Mouse (Mus musculus) CH12.LX (cell line): ENCODE results near the gene Icmt. TPM values are rescaled to one million over a fixed set of nuclear protein-coding genes. Genes with fewer than 3 reads are reported as not detected.

Experiments
- DNase-seq: peaks from one replicate; pipeline ENCODE4 v3.0.0-alpha.2; 2013; ENCODE audit errors: extremely low read depth
- H3K27ac ChIP-seq: 2 replicates; pipeline ENCODE4 v1.5.1; 2012; ENCODE audit warnings: low read depth, mild to moderate bottlenecking, control low read depth, moderate library complexity; ENCODE audit not compliant: insufficient read depth
- H3K27me3 ChIP-seq: replicated peaks from 2 replicates; pipeline ENCODE3; 2012; ENCODE audit warnings: inconsistent platforms
- H3K36me3 ChIP-seq, 2 experiments: replicated peaks in 1 of 2; 2 replicates each; pipeline versions ENCODE3 to v1.6.1; 2012; ENCODE audit warnings: inconsistent platforms in 1 of 2, low read length in 1 of 2, mild to moderate bottlenecking in 1 of 2, mixed read lengths in 1 of 2, moderate library complexity in 1 of 2; ENCODE audit not compliant: control insufficient read depth in 1 of 2, insufficient read depth in 1 of 2
- H3K4me1 ChIP-seq, 2 experiments: 2 replicates each; pipeline ENCODE4 v1.6.1; 2012; ENCODE audit warnings: inconsistent platforms in 1 of 2, moderate library complexity in 1 of 2; ENCODE audit not compliant: insufficient read depth in 2 of 2, control insufficient read depth in 1 of 2
- H3K4me2 ChIP-seq: 2 replicates; pipeline ENCODE4 v1.6.1; 2012; ENCODE audit warnings: low read depth, mild to moderate bottlenecking, control low read depth; ENCODE audit not compliant: poor library complexity, insufficient read depth, severe bottlenecking
- H3K4me3 ChIP-seq, 3 experiments: fragments of 150-350 bp in 1 of 3; sonication (generic) in 1 of 3; replicated peaks in 1 of 3; 2 replicates each; pipeline versions ENCODE3 to v1.5.1; 2011 to 2012; ENCODE audit warnings: low read depth in 2 of 3, low read length in 2 of 3, mild to moderate bottlenecking in 2 of 3, moderate library complexity in 2 of 3, control low read depth in 1 of 3, improper control_type of control experiment in 1 of 3, inconsistent platforms in 1 of 3, mixed read lengths in 1 of 3; ENCODE audit not compliant: poor library complexity in 1 of 3
- H3K79me2 ChIP-seq: replicated peaks from 2 replicates; pipeline ENCODE4 v1.6.1; 2012; ENCODE audit warnings: mild to moderate bottlenecking, moderate library complexity; ENCODE audit not compliant: control insufficient read depth, poor library complexity, insufficient read depth, severe bottlenecking; ENCODE audit errors: extremely low read depth
- H3K9ac ChIP-seq: 2 replicates; pipeline ENCODE4 v1.6.1; 2012; ENCODE audit warnings: low read depth, mild to moderate bottlenecking, control low read depth, moderate library complexity; ENCODE audit not compliant: insufficient read depth
- H3K9me3 ChIP-seq: replicated peaks from 2 replicates; pipeline ENCODE3; 2012; ENCODE audit warnings: low read length, inconsistent platforms, mixed read lengths
- BHLHE40 ChIP-seq: IDR thresholded peaks from 2 replicates; pipeline ENCODE4 v1.6.1; 2011; ENCODE audit warnings: mild to moderate bottlenecking, low read depth, low read length, improper control_type of control experiment
- CHD1 ChIP-seq: IDR thresholded peaks from 2 replicates; pipeline ENCODE4 v1.6.1; 2012; ENCODE audit warnings: low read depth, low read length, improper control_type of control experiment, inconsistent platforms
- CHD2 ChIP-seq: IDR thresholded peaks from 2 replicates; pipeline ENCODE4 v1.6.1; 2011; ENCODE audit warnings: low read length, improper control_type of control experiment
- E2F4 ChIP-seq: IDR thresholded peaks from 2 replicates; pipeline ENCODE4 v1.6.1; 2011; ENCODE audit warnings: low read depth, low read length, improper control_type of control experiment; ENCODE audit not compliant: insufficient replicate concordance
- ELF1 ChIP-seq: IDR thresholded peaks from 2 replicates; pipeline ENCODE4 v1.6.1; 2014; ENCODE audit warnings: low read depth, mild to moderate bottlenecking, inconsistent platforms, low read length, improper control_type of control experiment
- EP300 ChIP-seq: IDR thresholded peaks from 2 replicates; pipeline ENCODE4 v1.6.1; 2011; ENCODE audit warnings: low read length, improper control_type of control experiment
- GABPA ChIP-seq: IDR thresholded peaks from 2 replicates; pipeline ENCODE4 v1.6.1; 2012; ENCODE audit warnings: low read depth, low read length, improper control_type of control experiment, inconsistent platforms; ENCODE audit not compliant: insufficient replicate concordance
- HCFC1 ChIP-seq: IDR thresholded peaks from 2 replicates; pipeline ENCODE4 v1.6.1; 2012; ENCODE audit warnings: low read depth, mild to moderate bottlenecking, inconsistent platforms, low read length, improper control_type of control experiment
- IRF4 ChIP-seq: IDR thresholded peaks from 2 replicates; pipeline ENCODE4 v1.6.1; 2014; ENCODE audit warnings: low read depth, mild to moderate bottlenecking, inconsistent platforms, low read length, improper control_type of control experiment
- JUND ChIP-seq: conservative IDR thresholded peaks from 2 replicates; pipeline ENCODE4 v1.6.1; 2011; ENCODE audit warnings: low read depth, low read length, improper control_type of control experiment
- MAZ ChIP-seq: IDR thresholded peaks from 2 replicates; pipeline ENCODE4 v1.6.1; 2012; ENCODE audit warnings: low read depth, mild to moderate bottlenecking, inconsistent platforms, low read length, improper control_type of control experiment, moderate library complexity
- MEF2A ChIP-seq: IDR thresholded peaks from 2 replicates; pipeline ENCODE4 v1.6.1; 2014; ENCODE audit warnings: low read depth, mild to moderate bottlenecking, inconsistent platforms, low read length, improper control_type of control experiment, borderline replicate concordance
- MXI1 ChIP-seq: IDR thresholded peaks from 2 replicates; pipeline ENCODE4 v1.6.1; 2011; ENCODE audit warnings: mild to moderate bottlenecking, low read depth, low read length, improper control_type of control experiment
- MYC ChIP-seq: IDR thresholded peaks from 2 replicates; pipeline ENCODE4 v1.6.1; 2011; ENCODE audit warnings: low read depth, mild to moderate bottlenecking, improper control_type of control experiment, low read length
- NRF1 ChIP-seq: IDR thresholded peaks from 2 replicates; pipeline ENCODE4 v1.6.1; 2014; ENCODE audit warnings: low read depth, mild to moderate bottlenecking, inconsistent platforms, low read length, improper control_type of control experiment, moderate library complexity
- POLR2A ChIP-seq: IDR thresholded peaks from 2 replicates; pipeline ENCODE4 v1.6.1; 2011; ENCODE audit warnings: low read depth, mild to moderate bottlenecking, improper control_type of control experiment, low read length
- POLR2AphosphoS2 ChIP-seq: IDR thresholded peaks from 2 replicates; pipeline ENCODE4 v1.6.1; 2011; ENCODE audit warnings: low read depth, low read length, improper control_type of control experiment
- RAD21 ChIP-seq: IDR thresholded peaks from 2 replicates; pipeline ENCODE4 v1.6.1; 2011; ENCODE audit warnings: low read depth, mild to moderate bottlenecking, low read length, improper control_type of control experiment, moderate library complexity
- RCOR1 ChIP-seq: conservative IDR thresholded peaks from 2 replicates; pipeline ENCODE4 v1.6.1; 2012; ENCODE audit warnings: low read depth, mild to moderate bottlenecking, inconsistent platforms, low read length, improper control_type of control experiment
- SMC3 ChIP-seq: IDR thresholded peaks from 2 replicates; pipeline ENCODE4 v1.6.1; 2011; ENCODE audit warnings: low read depth, low read length, improper control_type of control experiment
- TBP ChIP-seq: conservative IDR thresholded peaks from 2 replicates; pipeline ENCODE4 v1.6.1; 2011; ENCODE audit warnings: low read depth, low read length, improper control_type of control experiment
- UBTF ChIP-seq: IDR thresholded peaks from 2 replicates; pipeline ENCODE4 v1.6.1; 2012; ENCODE audit warnings: low read depth, mild to moderate bottlenecking, inconsistent platforms, low read length, improper control_type of control experiment, moderate library complexity
- USF2 ChIP-seq: conservative IDR thresholded peaks from 2 replicates; pipeline ENCODE4 v1.6.1; 2011; ENCODE audit warnings: low read depth, low read length, improper control_type of control experiment
- ZC3H11A ChIP-seq: IDR thresholded peaks from 2 replicates; pipeline ENCODE4 v1.6.1; 2012; ENCODE audit warnings: low read depth, mild to moderate bottlenecking, inconsistent platforms, low read length, improper control_type of control experiment
- ZMIZ1 ChIP-seq: IDR thresholded peaks from 2 replicates; pipeline ENCODE4 v1.6.1; 2012; ENCODE audit warnings: low read depth, mild to moderate bottlenecking, inconsistent platforms, low read length, improper control_type of control experiment
- ZNF384 ChIP-seq: IDR thresholded peaks from 2 replicates; pipeline ENCODE4 v1.6.1; 2012; ENCODE audit warnings: low read depth, low read length, improper control_type of control experiment, inconsistent platforms
- dilution Hi-C: fragments of 300-500 bp; cut with MboI; formaldehyde crosslinking; loops from 2 replicates; pipeline ENCODE4 v1.14.3; 2020; ENCODE audit warnings: low sequenced_read_pairs; ENCODE audit not compliant: extremely low pct_unique_long_range_greater_than_20kb, extremely low pct_ligation_motif_present
- in situ Hi-C: fragments of 300-500 bp; cut with MboI; formaldehyde crosslinking; loops from 3 replicates; pipeline ENCODE4 v1.14.3; 2019; ENCODE audit warnings: low sequenced_read_pairs, low pct_ligation_motif_present, low pct_unique_long_range_greater_than_20kb, mixed read lengths
- polyA plus RNA-seq: library from polyadenylated mRNA; unstranded; fragments of >175 nt; gene quantifications from 2 replicates; pipeline ENCODE4 v1.2.1, GENCODE M21; 2012; ENCODE audit warnings: low read depth; ENCODE audit not compliant: insufficient read length
- total RNA-seq, 2 experiments: library from RNA; depleted of rRNA; stranded (reverse); fragments of 300-350 nt in 1 of 2; fragments of >200 nt in 1 of 2; gene quantifications; 2 replicates each; pipeline ENCODE4 v1.2.3; 2012 to 2014

Gene Icmt
- total and polyA plus RNA-seq, 3 experiments = 18.5 to 29.8 (median 21.5) TPM

DNA sequence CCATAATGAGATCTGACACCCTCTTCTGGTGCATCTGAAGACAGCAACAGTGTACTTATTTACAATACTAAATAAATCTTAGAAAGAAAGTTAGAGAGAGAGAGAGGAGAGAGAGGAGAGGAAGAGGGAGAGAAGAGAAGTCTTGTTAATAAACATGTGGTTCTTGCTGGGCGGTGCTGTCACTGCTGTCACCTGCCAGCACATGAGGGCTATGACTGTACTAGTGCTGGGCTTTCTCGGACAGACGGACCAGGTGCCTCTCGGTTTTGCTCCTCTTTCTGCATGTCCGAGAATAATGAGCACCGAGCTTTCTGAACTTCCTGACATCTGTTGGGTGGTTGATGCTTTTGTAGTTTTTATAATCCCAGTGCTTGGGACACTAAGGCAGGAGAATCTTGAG lies 46.4 kb upstream of the Icmt start (continued):
- TF ChIP-seq CHD2 (no peak), RAD21 (no peak; the same call in 1 of the 2 replicates), JUND (peak; percentile 28; the same call in 1 of the 2 replicates), EP300 (peak; percentile 65), UBTF (no peak), HCFC1 (no peak), ELF1 (no peak), IRF4 (peak; percentile 38; the same call in 1 of the 2 replicates), E2F4 (no peak), ZC3H11A (no peak), MAZ (no peak), USF2 (no peak), CHD1 (no peak), BHLHE40 (peak; percentile 91), NRF1 (no peak), MEF2A (no peak), GABPA (no peak), ZNF384 (no peak), POLR2AphosphoS2 (no peak), MXI1 (peak; percentile 79)
- TF ChIP-seq, all 38 proteins: peak for 11

DNA sequence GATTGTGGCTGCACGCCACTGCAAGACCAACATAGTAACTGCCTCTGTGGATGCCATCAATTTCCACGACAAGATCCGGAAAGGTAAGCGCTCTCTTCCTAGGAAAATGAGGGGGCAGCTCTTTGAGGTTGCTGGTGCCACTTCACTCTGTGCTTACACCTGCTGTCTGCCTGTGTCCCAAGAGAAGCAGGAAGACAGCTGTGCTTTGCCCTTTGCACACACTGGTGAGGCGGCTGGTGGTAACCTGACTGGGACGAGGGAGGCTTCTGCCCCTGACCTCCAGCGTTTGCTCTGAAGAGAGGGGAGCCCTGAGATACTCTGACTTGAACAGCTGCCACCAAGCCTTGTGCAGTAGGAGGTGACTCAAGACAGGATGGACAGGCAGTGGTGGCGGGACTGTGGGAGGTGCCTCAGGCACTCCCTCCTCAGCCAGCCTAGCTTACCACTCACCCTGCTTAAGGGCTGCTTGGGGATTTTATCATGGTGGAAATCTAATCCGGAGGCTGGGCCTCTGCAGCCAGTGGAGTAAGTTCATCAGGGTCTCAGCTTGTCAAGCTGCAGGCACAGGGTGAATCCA lies 43.8 kb upstream of the Icmt start:
- TF ChIP-seq USF2 = no peak
- TF ChIP-seq NRF1 = no peak
- no peak for TF ChIP-seq SMC3
- TF ChIP-seq HCFC1 = no peak
- no peak for TF ChIP-seq MYC
- TF ChIP-seq ZMIZ1 = no peak
- TF ChIP-seq E2F4 = no peak
- TF ChIP-seq CHD2 = no peak
- TF ChIP-seq BHLHE40 = no peak
- TF ChIP-seq POLR2A = no peak
- TF ChIP-seq RAD21 = no peak
- no peak for TF ChIP-seq POLR2AphosphoS2
- no peak for TF ChIP-seq TBP
- TF ChIP-seq IRF4 = no peak
- no peak for TF ChIP-seq RCOR1
- TF ChIP-seq, all 38 proteins: peak for 0
- Histone ChIP-seq H3K9ac (no peak overlapping the region), H3K27ac (no peak overlapping the region), H3K79me2 (no peaks in the 10 kb centered on the region), H3K36me3 (peaks cover 9 to 75% of the 10 kb centered on the region in 2 experiments), H3K4me1 (peaks cover 8 to 54% of the 10 kb centered on the region in 2 experiments), H3K4me3 (no peak overlapping the region), H3K9me3 (no peaks in the 10 kb centered on the region), H3K27me3 (no peaks in the 10 kb centered on the region), H3K4me2 (no peak overlapping the region)
- no peak for DNase-seq
- dilution Hi-C loops = no loop called here
- in situ Hi-C loops = no loop called here
